Mouse (Mus musculus) lung, adult 2 months (tissue): ENCODE measurements around the gene Plod3. TPM values are rescaled to one million over a fixed set of nuclear protein-coding genes. Genes with fewer than 3 reads are reported as not detected.

ENCODE experiments used
- DNase-seq: peaks from one replicate; pipeline ENCODE4 v3.0.0; 2022
- H3K4me1 ChIP-seq: fragments of 200-500 bp; 2 replicates; pipeline ENCODE4 v1.6.1; 2011; ENCODE audit warnings: low read length; ENCODE audit not compliant: control insufficient read depth, insufficient read depth
- H3K4me3 ChIP-seq: fragments of 200-500 bp; replicated peaks from 2 replicates; pipeline ENCODE3; 2011; ENCODE audit warnings: low read depth, mild to moderate bottlenecking, control low read depth, low read length; ENCODE audit errors: extremely low read depth
- CTCF ChIP-seq: fragments of 200-500 bp; IDR thresholded peaks from 2 replicates; pipeline ENCODE4 v1.5.1; 2011; ENCODE audit warnings: mild to moderate bottlenecking, low read length, control low read depth; ENCODE audit not compliant: insufficient read depth
- POLR2A ChIP-seq: fragments of 200-500 bp; IDR thresholded peaks from 2 replicates; pipeline ENCODE4 v1.6.1; 2011; ENCODE audit warnings: low read depth, mild to moderate bottlenecking, control low read depth, low read length, borderline replicate concordance; ENCODE audit errors: extremely low read depth
- WGBS: fragments of 180-500 bp; shearing (Covaris S2); methylation state at CpG from one replicate; pipeline ENCODE4 v1.1.7; 2018; 5-methylcytosine and 5-hydroxymethylcytosine counted together
- polyA plus RNA-seq: library from polyadenylated mRNA; depleted of rRNA; stranded (reverse); fragments of >200 nt; gene quantifications from 2 replicates; pipeline ENCODE4 v1.2.3, GENCODE M21; 2012

Gene Plod3
- polyA plus RNA-seq, 1 experiment: 84.8 TPM

GRCm38 (mm10) chr5:136979762-136980161 is 7.1 kb upstream of the Plod3 start:
- TF ChIP-seq CTCF (no peak), POLR2A (no peak)
- Histone ChIP-seq H3K4me3 (no peak overlapping the region), H3K4me1 (no peaks in the 10 kb centered on the region)
- DNase-seq: no peak
- WGBS: 79% methylated on average over 2 of the region's 2 CpGs

GRCm38 (mm10) chr5:136980974-136981373 is 5.8 kb upstream of the Plod3 start:
- WGBS: 85% methylated on average over 8 of the region's 8 CpGs
- TF ChIP-seq CTCF: no peak
- no peak for TF ChIP-seq POLR2A
- Histone ChIP-seq H3K4me3 (no peak overlapping the region), H3K4me1 (peaks cover under 1% of the 10 kb centered on the region; the same call in 1 of the 2 replicates)
- no peak for DNase-seq

- Histone ChIP-seq H3K4me3 (no peak overlapping the region), H3K4me1 (peaks cover 3% of the 10 kb centered on the region; the same call in 1 of the 2 replicates)
- DNase-seq: peak; percentile 52
- TF ChIP-seq CTCF (peak; percentile 72), POLR2A (no peak)
- 50% methylated on average over 15 of the region's 16 CpGs for WGBS
Measured at GRCm38 (mm10) chr5:136982338-136982930, 4.4 kb upstream of the Plod3 start.

- 55% methylated on average over 14 of the region's 14 CpGs for WGBS
- Histone ChIP-seq H3K4me3 (no peak overlapping the region), H3K4me1 (peaks cover 3% of the 10 kb centered on the region; the same call in 1 of the 2 replicates)
- no peak for DNase-seq
- no peak for TF ChIP-seq POLR2A
- no peak for TF ChIP-seq CTCF
Measured at GRCm38 (mm10) chr5:136984828-136985227, 2.0 kb upstream of the Plod3 start.

GRCm38 (mm10) chr5:136987138-136987933 is 517 bp downstream of the Plod3 start:
- Histone ChIP-seq H3K4me1 (peaks cover 3% of the 10 kb centered on the region; the same call in 1 of the 2 replicates), H3K4me3 (peak overlapping the region; percentile 83)
- TF ChIP-seq CTCF: no peak
- peak; percentile 67; the same call in 1 of the 2 replicates for TF ChIP-seq POLR2A
- under 1% methylated on average over 67 of the region's 67 CpGs for WGBS
- DNase-seq: peak; percentile 86

- 3% methylated on average over 12 of the region's 12 CpGs for whole genome bisulfite sequencing
- TF ChIP-seq POLR2A (no peak), CTCF (no peak)
- no peak for DNase-seq
- peak within 1 kb of the TSS; percentile 83 for H3K4me3 ChIP-seq
- H3K4me1 ChIP-seq: peaks cover 3% of the 10 kb centered on the region; the same call in 1 of the 2 replicates
Measured at GRCm38 (mm10) chr5:136987934-136988271, 1.1 kb downstream of the Plod3 start, which contains the start of gene Znhit1. Gene Znhit1 (minus strand): TSS chr5:136988021.

- Histone ChIP-seq H3K4me1 (peaks cover 3% of the 10 kb centered on the region; the same call in 1 of the 2 replicates), H3K4me3 (no peak overlapping the region)
- DNase-seq: peak; percentile 33
- WGBS: 46% methylated on average over 7 of the region's 7 CpGs
- TF ChIP-seq CTCF (no peak), POLR2A (no peak)
Measured at GRCm38 (mm10) chr5:136988420-136988819, 1.6 kb downstream of the Plod3 start.

GRCm38 (mm10) chr5:136989801-136990200 is 3.0 kb downstream of the Plod3 start:
- H3K4me3 ChIP-seq: no peak overlapping the region
- no peak for DNase-seq
- peaks cover 3% of the 10 kb centered on the region; the same call in 1 of the 2 replicates for H3K4me1 ChIP-seq
- 76% methylated on average over 6 of the region's 6 CpGs for WGBS
- no peak for TF ChIP-seq CTCF

- H3K4me1 ChIP-seq: no peaks in the 10 kb centered on the region
- DNase-seq: no peak
- H3K4me3 ChIP-seq: no peak overlapping the region
- 79% methylated on average over 4 of the region's 5 CpGs for WGBS
- TF ChIP-seq CTCF: no peak
- no peak for TF ChIP-seq POLR2A
Measured at GRCm38 (mm10) chr5:136999449-136999848, 12.6 kb downstream of the Plod3 start.

- DNase-seq: no peak
- H3K4me1 ChIP-seq: no peaks in the 10 kb centered on the region
- H3K4me3 ChIP-seq: no peak overlapping the region
- TF ChIP-seq POLR2A (no peak), CTCF (no peak)
- 84% methylated on average over 2 of the region's 2 CpGs for WGBS
Measured at GRCm38 (mm10) chr5:137000612-137001011, 13.8 kb downstream of the Plod3 start.
